Mouse (Mus musculus) heart, postnatal 0 days (tissue): ENCODE results near the gene Xrcc6.

Experiments
- CTCF ChIP-seq: IDR thresholded peaks from 2 replicates; pipeline ENCODE4 v1.5.1; 2016; ENCODE audit warnings: antibody characterized with exemption, control low read depth, low read depth
- EP300 ChIP-seq: IDR thresholded peaks from 2 replicates; pipeline ENCODE4 v1.6.1; 2016; ENCODE audit warnings: antibody characterized with exemption, low read depth

DNA sequence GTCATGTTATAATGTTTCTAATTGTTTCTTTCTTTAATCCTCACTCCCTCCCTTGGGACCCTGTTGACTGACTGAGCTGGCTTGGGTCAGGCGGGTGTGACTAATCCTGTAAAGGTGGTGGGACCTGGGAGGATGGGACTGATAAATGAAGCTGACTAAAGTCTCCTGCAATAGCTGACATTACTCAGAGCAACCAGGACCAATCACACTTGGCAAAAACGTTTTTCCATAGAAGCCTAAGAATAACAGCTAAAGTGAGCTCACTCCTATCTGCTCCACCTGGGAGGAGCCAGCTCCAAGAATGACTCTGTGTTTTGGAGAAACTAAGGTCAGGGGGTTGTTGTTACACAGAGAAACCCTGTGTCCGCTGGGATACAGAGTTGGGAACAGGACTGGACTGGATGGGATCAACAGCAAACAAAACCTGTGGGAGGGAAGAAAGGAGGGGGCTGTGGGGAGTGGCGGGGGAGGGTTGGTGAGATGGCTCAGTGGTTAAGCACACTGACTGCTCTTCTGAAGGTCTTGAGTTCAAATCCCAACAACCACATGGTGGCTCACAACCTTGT is 22.6 kb upstream of the Xrcc6 start:
- TF ChIP-seq CTCF (no peak), EP300 (no peak)
